In genomic region chr2:110149246-110149645, GRCm38 (mm10) we compare ENCODE assay signal across 21 mouse cellular contexts.
"Had no signal": no experiment of that assay in that cellular context is flagged by ENCODE, and none has a peak within 500 bp of the region (broad histone marks: within the 10 kb centered on the region; RNA-seq: fewer than 3 reads in every experiment).

No protein-coding gene starts in this region.

- ATAC-seq: liver, embryonic 12.5 days had no signal

- H3K36me3 ChIP-seq: limb, embryonic 10.5 days; limb, embryonic 13.5 days; liver, embryonic 12.5 days; liver, embryonic 15.5 days; lung, embryonic 15.5 days; neural tube, embryonic 12.5 days; neural tube, embryonic 15.5 days had no signal

- DNase-seq: kidney, postnatal 25 days; layer of hippocampus, adult 9-11 months; liver; lung, adult 18-20 months; lung, postnatal 14 days; lung, postnatal 4 days; midbrain, embryonic 14.5 days; right cerebral cortex, adult 18-20 months; right cerebral cortex, postnatal 14 days; right cerebral cortex, postnatal 4 days; thymus, adult 2 months; thymus, postnatal 14 days had no signal

- H3K4me2 ChIP-seq: limb, embryonic 13.5 days; liver, embryonic 12.5 days; liver, embryonic 15.5 days; lung, embryonic 15.5 days; midbrain, embryonic 11.5 days; neural tube, embryonic 12.5 days; neural tube, embryonic 15.5 days had no signal

- H3K4me3 ChIP-seq: layer of hippocampus, adult 2 months; limb, embryonic 10.5 days; limb, embryonic 13.5 days; liver, embryonic 12.5 days; liver, embryonic 15.5 days; lung, embryonic 15.5 days; neural tube, embryonic 12.5 days; neural tube, embryonic 15.5 days had no signal

- H3K27me3 ChIP-seq: limb, embryonic 13.5 days; liver, embryonic 12.5 days; liver, embryonic 15.5 days; lung, embryonic 15.5 days; neural tube, embryonic 12.5 days; neural tube, embryonic 15.5 days had no signal
